Mouse (Mus musculus) megakaryocyte, embryonic 14.5 days (primary cell): ENCODE measurements around the gene Mdh2.

ENCODE experiments used
- FLI1 ChIP-seq: IDR thresholded peaks from 2 replicates; pipeline ENCODE4 v1.6.1; 2012; ENCODE audit warnings: low read length, inconsistent platforms, mixed read lengths
- GATA1 ChIP-seq: IDR thresholded peaks from 3 replicates; pipeline ENCODE4 v1.6.1; 2012; ENCODE audit warnings: mixed read lengths, low read length, inconsistent platforms, borderline replicate concordance

GRCm38 (mm10) chr5:135834769-135835491 lies 56.6 kb downstream of the Mdh2 start:
- TF ChIP-seq GATA1 (no peak), FLI1 (no peak)
